Mouse (Mus musculus) bone marrow macrophage, adult 2 months (primary cell): Measurements from ENCODE around the gene Tbc1d10c. TPM values are rescaled to one million over a fixed set of nuclear protein-coding genes. Genes with fewer than 3 reads are reported as not detected.

ENCODE experiments used
- H3K27ac ChIP-seq: 2 replicates; pipeline ENCODE4 v1.5.1; 2012; ENCODE audit warnings: low read depth, low read length; ENCODE audit not compliant: insufficient read depth
- H3K4me1 ChIP-seq: 2 replicates; pipeline ENCODE4 v1.6.1; 2012; ENCODE audit warnings: low read length; ENCODE audit not compliant: control insufficient read depth, insufficient read depth
- H3K4me3 ChIP-seq: 2 replicates; pipeline ENCODE4 v1.5.1; 2012; ENCODE audit warnings: mild to moderate bottlenecking, low read length, moderate library complexity; ENCODE audit not compliant: insufficient read depth
- CTCF ChIP-seq: IDR thresholded peaks from 2 replicates; pipeline ENCODE4 v1.5.1; 2012; ENCODE audit warnings: low read depth, mild to moderate bottlenecking, low read length, moderate library complexity
- POLR2A ChIP-seq: IDR thresholded peaks from 2 replicates; pipeline ENCODE4 v1.6.1; 2012; ENCODE audit warnings: mild to moderate bottlenecking, low read depth, low read length, borderline replicate concordance
- polyA plus RNA-seq: library from polyadenylated mRNA; stranded (reverse); fragments of >200 nt; gene quantifications from 2 replicates; pipeline ENCODE4 v1.2.4, GENCODE M21; 2012; ENCODE audit not compliant: missing spikeins, insufficient read depth, insufficient read length

The Tbc1d10c gene
- polyA plus RNA-seq, 1 experiment, result 0.83 TPM

GRCm38 (mm10) chr19:4151898-4152297, 39.2 kb downstream of the Tbc1d10c start:
- Histone ChIP-seq H3K27ac (no peak overlapping the region), H3K4me1 (peaks cover 20% of the 10 kb centered on the region)
- TF ChIP-seq POLR2A, result no peak
- TF ChIP-seq CTCF, result no peak

GRCm38 (mm10) chr19:4151488-4151860, 39.6 kb downstream of the Tbc1d10c start:
- TF ChIP-seq CTCF (no peak), POLR2A (no peak)
- Histone ChIP-seq H3K4me3 (no peak overlapping the region), H3K27ac (no peak overlapping the region), H3K4me1 (peaks cover 24% of the 10 kb centered on the region)

More at GRCm38 (mm10) chr19:4151898-4152297, 39.2 kb downstream of the Tbc1d10c start:
- H3K4me3 ChIP-seq, result no peak overlapping the region

DNA sequence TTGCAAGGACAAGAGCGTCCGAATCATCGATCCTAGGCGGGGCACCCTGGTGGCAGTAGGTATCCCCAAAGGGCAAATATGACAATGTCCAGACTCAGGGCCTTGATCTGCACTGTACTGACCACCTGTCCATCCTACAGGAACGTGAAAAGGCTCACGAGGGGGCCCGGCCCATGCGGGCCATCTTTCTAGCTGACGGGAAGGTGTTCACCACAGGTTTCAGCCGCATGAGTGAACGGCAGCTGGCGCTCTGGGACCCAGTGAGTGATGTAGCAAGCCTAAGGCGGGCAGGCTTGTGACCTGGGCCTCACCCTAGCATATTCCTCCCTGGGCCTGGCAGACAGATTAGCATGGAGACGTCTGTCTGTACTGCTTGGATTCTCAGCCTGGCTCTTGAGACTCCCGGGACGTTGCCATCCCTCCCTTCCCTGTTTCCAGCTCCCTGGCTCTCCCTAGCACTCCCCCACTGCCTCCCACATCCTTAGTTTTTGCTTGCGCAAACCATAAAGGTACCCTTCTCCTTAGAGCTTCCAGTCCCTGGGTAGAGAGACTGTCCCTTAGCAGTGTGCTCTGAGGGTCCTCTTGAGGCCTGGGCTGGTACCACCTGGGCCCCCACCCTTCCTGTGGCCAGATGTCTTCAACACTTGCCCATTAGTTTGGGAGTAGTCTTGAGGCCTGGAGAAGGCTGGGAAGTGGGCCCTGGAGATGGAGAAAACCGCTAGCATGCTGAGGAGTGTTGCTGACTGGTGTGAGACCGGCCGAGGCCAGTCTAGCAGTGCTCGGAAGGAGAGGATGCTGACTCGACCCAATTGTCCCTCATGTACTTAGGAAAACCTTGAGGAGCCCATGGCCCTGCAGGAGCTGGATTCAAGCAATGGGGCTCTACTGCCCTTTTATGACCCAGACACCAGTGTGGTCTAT, 40.3 kb downstream of the Tbc1d10c start:
- H3K4me3 ChIP-seq, result no peak overlapping the region
- no peak for TF ChIP-seq CTCF
- no peak for TF ChIP-seq POLR2A
- no peak overlapping the region for H3K27ac ChIP-seq
- H3K4me1 ChIP-seq, result peaks cover 29% of the 10 kb centered on the region

- TF ChIP-seq CTCF, result no peak
- no peak for TF ChIP-seq POLR2A
- Histone ChIP-seq H3K4me1 (peaks cover 37% of the 10 kb centered on the region), H3K4me3 (peak overlapping the region; percentile 60), H3K27ac (no peak overlapping the region)
Observed at GRCm38 (mm10) chr19:4149764-4150461, 41.2 kb downstream of the Tbc1d10c start.

GRCm38 (mm10) chr19:4149283-4149682, 41.8 kb downstream of the Tbc1d10c start:
- H3K27ac ChIP-seq, result no peak overlapping the region
- no peak for TF ChIP-seq POLR2A
- peaks cover 43% of the 10 kb centered on the region for H3K4me1 ChIP-seq

GRCm38 (mm10) chr19:4148819-4149218, 42.3 kb downstream of the Tbc1d10c start:
- peaks cover 47% of the 10 kb centered on the region for H3K4me1 ChIP-seq
- H3K4me3 ChIP-seq, result peak overlapping the region; percentile 60
- peak overlapping the region; percentile 57 for H3K27ac ChIP-seq
- no peak for TF ChIP-seq POLR2A
- TF ChIP-seq CTCF, result no peak

More at GRCm38 (mm10) chr19:4149283-4149682, 41.8 kb downstream of the Tbc1d10c start:
- peak overlapping the region; percentile 60 for H3K4me3 ChIP-seq

- peak within 1 kb of the TSS; percentile 60 for H3K4me3 ChIP-seq
- peaks cover 51% of the 10 kb centered on the region for H3K4me1 ChIP-seq
- TF ChIP-seq POLR2A (no peak), CTCF (no peak)
- peak within 1 kb of the TSS; percentile 67 for H3K27ac ChIP-seq
Observed at GRCm38 (mm10) chr19:4148491-4148806, 42.6 kb downstream of the Tbc1d10c start, which contains the start of gene Coro1b. Gene Coro1b, plus strand, starts transcription at chr19:4148619.

DNA sequence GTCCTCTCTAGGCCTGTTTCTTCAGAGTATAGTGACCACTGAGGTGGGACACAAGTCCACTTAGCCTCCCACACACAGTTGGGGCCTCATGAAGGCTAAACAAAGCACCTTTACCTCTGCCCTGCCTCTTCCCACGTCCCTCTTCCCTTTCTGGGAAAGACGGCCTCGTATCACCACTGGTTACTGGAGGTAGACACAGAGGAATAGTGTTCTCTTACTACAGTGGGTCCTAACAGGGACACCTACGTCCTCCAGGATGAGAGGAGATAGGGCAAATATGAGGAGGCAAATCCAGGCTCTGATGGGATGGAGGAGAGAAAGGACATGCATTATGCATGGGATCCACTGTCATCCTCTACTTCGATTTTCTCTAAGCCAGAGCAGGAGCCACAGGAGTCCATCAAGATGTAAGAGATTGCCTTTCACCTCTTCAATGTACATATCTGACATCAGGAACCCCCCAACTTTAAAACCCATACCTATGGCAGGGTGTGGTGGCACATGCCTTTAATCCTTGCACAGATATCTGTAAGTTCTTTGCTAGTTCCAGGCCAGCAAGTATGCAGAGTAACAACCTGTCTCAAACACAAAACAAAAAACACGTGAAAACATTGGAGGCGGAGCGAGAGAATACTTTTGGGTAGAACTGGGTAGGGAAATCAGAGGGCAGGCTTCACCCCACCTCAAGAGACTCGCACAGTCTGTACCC, 43.1 kb downstream of the Tbc1d10c start:
- TF ChIP-seq POLR2A (no peak), CTCF (no peak)
- Histone ChIP-seq H3K4me3 (0 out of 2 replicates have a peak overlapping the region, but pooled peaks have one; percentile 13), H3K4me1 (peaks cover 54% of the 10 kb centered on the region), H3K27ac (peak overlapping the region; percentile 67)

DNA sequence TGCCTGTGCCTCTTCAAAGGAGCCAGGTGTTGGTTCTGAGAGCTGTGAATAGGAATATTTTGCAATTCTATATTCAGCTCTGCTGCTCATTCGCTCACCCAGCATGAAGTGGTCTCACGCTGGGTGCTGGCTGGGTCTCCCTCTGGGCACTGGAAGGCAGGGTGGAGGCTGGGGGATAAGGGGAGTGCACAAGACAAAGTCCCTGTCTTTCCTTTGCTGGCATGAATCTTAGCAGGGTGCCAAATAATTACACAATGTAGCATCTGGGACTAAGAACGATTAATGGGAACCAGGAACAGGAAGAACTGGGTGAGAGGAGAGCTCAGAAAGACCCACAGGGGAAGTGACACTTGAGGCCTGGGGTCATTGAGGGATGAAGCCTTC, 44.1 kb downstream of the Tbc1d10c start:
- peak overlapping the region; percentile 67 for H3K27ac ChIP-seq
- H3K4me1 ChIP-seq, result peaks cover 54% of the 10 kb centered on the region

More for the DNA sequence above, 44.1 kb downstream of the Tbc1d10c start:
- no peak overlapping the region for H3K4me3 ChIP-seq
- no peak for TF ChIP-seq POLR2A
- no peak for TF ChIP-seq CTCF
